Mouse (Mus musculus) spleen, postnatal 4 days (tissue): ENCODE data around the gene Pafah1b2.

Source experiments
- DNase-seq, 2 experiments: peaks; one replicate each; pipeline ENCODE4 v3.0.0; 2022; ENCODE audit warnings: low spot score in 2 of 2

Pafah1b2 gene

DNA sequence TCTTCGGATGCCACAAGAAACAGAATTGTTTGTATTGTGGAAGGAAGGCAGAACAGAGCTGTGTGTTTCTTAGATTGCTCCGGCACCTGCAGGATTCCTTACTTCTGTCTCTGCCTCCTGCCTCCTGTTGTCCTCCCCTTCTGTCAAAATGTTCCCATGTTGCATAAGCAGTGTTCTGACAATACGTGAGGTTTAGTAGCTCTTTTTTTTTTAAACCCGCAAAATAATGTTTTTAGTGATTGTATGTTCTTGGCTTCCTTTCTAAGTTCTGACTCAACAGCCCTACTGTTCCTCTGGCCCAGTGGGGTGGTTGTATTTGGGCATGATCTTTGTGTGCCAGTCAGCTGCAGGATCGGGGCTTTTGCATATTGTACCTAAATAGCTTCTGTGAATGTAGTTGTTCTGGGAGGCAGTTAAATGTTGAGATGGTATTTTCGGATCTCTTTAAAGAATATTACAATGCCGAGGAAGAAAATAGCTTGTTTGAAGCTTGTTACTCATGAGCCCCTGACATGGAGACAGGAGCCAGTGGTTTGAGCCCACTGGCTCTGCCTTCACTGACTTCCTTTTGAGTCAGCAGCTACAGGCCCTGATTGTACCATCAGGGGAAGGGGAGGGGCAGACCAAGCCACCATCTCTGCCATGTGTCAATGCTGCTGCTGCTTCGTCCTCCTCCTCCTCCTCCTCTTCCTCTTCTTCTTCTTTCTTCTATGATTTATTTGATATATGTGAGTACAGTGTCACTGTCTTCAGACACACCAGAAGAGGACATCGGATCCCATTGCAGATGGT lies 13.8 kb upstream of the Pafah1b2 start:
- DNase-seq = no peak

- DNase-seq = no peak
Observed at GRCm38 (mm10) chr9:46023591-46023990, 11.1 kb upstream of the Pafah1b2 start.

GRCm38 (mm10) chr9:46019975-46020374 lies 7.5 kb upstream of the Pafah1b2 start:
- no peak for DNase-seq

- DNase-seq = no peak
Observed at GRCm38 (mm10) chr9:46018316-46018715, 5.8 kb upstream of the Pafah1b2 start.

DNA sequence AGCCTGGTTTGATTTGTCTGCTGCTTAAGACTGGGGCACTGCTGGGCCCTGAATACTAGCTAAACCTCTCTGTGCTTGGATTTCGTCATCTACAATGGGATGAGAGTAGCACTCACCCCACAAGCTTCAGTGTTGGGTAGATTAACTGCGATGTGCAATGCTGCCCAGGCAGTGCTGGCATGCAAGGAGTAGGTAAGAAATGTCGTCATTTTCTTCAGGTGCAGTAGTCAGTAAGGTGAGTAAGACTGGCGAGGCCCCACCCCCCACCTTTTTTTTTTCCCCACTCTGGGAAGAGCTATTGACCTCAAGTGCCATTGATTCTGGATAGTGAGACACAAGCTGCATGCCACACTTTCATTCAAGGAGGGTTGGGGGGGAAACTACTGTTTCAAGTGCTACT lies 3.9 kb upstream of the Pafah1b2 start:
- no peak for DNase-seq

GRCm38 (mm10) chr9:46015831-46016230 lies 3.3 kb upstream of the Pafah1b2 start:
- DNase-seq = no peak

GRCm38 (mm10) chr9:46015081-46015551 lies 2.6 kb upstream of the Pafah1b2 start:
- no peak for DNase-seq

DNA sequence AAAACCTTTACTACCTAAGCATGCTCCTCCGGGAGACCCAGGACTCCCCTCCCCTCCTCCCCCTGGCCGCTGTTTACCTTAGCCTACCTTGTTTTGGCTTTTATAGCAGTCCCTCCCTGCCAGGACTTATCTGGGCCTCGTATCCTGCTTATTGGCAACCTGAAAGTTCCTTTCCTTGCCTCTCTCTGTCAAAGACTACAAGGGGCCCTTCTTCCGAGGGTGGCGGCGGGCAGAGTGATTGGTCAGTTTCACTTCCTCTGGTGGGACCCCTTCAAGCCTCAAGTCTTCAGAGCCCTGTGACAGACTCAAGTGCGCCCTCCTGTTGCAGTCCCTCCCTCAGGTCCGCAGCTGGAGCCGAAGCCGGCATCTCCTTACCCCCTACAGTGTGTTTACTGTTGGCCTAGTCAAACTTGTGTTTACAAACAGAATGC lies 1.8 kb upstream of the Pafah1b2 start:
- DNase-seq = peak; percentile 66 to 82

DNA sequence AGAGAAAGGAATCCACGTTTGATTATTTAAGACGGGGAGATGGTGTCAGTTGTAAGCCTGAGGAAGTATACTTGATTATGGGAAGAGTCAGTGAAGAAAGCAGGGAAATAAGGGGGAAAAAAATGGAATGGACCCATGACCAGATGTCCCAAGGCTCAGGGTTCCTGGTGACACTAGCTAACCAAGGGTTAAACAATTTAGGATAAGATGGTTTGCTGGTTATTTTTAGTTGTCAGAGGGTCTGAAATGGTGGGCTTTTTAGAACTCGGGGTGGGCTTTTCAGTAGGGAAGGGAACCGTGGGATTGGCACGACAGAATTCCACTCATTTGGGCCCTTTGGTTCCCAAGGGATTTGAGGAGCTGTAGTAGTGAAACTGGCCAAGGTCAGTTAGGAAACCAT lies 1.1 kb upstream of the Pafah1b2 start:
- DNase-seq = no peak

DNA sequence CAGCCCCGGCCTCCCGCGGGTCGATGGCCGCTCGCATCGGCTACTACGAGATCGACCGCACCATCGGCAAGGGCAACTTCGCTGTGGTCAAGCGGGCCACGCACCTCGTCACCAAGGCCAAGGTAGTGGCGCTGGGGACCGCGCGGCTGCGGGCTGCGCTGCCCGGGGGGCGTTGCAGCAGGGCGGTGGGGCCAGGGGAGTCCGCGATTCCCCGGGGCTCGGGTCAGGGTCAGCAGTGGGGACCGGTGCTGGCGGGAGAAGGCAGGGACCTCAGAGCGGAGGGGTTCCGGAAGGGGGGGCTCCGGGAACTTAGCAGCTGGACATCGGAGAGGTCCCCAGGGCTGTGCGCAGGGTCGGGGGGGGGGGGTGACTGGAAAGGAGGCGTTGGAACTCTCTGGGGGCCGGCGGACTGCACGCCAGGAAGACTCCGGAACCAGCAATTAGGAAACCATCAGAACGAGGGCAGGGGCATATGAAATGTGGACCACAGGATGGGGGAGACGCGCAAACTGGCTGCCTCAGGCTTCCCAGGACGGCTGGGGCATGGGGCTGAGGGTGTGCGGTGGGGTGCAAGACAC lies 608 bp upstream of the Pafah1b2 start:
- DNase-seq = peak; percentile 25 to 80

DNA sequence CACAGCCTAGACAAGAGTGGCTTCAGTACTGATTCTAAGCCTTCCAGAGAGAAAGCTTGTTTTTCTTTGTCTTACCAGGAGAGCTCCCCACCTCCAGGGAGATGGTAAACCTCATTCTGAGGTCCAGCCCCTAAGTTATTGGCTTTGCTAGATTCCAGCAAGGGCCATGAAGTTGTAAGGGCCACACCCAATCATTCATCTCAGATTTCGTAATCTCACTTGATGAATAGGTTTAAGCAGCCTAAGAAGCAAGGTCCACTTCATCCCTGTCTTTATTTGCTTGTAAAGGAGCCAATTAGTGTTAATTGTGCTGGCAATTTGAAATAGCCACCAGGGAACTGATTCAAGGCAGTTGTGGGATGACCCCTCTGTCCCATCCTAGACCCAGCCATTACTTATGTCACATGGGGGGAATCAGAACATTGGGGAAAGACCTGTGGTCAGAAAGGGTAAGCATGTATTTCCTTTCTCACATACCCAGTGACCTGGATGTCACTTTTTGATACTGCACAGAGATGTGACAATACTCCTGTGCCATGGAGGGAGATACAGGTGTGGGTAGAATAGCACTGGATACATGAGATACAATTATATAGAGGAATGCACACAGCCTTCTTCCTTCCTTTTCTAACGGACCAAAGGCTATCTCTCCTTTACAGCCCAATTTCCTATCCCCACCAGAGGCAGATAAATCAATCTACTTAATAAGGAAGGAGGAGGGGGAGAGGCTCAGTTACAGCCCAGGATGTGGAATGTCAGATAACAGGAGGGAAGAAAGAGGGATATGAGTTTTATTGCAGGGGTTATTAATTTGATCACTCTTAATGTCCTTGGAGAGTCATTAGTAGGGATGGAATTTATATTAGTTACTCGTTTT lies 1.2 kb downstream of the Pafah1b2 start:
- DNase-seq = no peak

GRCm38 (mm10) chr9:46009669-46009983 lies 2.9 kb downstream of the Pafah1b2 start:
- DNase-seq = peak in 1 of 2 experiments; percentile 28

DNA sequence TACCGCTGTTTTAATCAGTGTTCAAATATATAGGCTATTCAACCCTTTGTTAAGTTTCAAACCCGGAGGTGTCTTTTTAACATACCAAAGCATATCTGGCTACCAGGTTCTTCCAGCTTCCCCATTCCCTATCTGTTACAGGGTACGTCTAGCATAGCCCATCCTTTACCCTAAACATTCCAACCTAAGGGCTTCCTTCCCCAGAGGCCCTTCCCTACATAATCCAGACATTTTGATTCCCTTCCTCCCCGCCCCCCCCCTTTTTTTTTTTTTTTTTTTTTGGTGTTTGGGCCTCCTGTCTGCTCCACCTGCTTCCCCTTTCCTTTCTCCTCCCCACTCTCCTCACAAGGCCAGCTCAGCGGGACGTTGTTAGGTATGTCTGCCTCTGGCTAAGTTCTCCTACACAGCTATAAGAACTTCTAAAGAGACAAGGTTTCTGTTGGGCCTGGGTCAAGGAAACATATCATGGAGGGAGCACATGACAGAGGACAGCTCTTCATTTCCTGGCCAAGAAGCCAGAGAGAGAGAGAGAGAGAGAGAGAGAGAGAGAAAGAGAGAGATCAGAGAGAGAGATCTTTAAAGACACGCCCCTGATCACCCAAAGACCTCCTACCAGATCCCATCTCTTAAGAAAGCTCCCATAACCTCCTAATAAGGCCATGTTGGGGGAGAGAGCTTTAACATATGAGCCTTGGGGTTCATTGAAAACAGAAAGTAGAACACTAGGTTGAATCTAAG lies 3.4 kb downstream of the Pafah1b2 start:
- no peak for DNase-seq

- no peak for DNase-seq
Observed at GRCm38 (mm10) chr9:46006224-46006623, 6.3 kb downstream of the Pafah1b2 start.

GRCm38 (mm10) chr9:46004529-46004928 lies 8.0 kb downstream of the Pafah1b2 start:
- no peak for DNase-seq

DNA sequence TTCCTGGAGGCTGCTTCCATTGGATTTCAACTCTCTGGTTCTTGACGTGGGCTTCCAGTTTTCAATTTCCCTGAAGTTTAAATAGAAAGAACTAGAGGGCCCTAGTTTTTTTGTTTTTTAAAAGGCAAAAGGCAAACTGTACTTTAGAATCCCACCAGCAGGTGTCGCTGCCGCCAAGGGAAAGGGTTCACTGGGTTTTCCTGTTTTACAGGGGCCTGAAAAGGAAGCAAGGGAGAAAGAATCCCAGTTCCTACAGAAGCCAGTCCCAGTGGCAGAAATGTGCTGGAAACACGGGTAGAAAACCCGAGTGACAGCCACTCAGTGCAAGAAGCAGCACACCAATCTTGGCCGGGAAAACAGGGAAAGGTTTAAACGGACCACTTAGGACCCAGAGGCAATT lies 8.8 kb downstream of the Pafah1b2 start:
- peak; percentile 70 to 92 for DNase-seq

GRCm38 (mm10) chr9:45999009-45999408 lies 13.5 kb downstream of the Pafah1b2 start:
- DNase-seq = no peak

- peak in 1 of 2 experiments; percentile 29 for DNase-seq
Observed at GRCm38 (mm10) chr9:45985229-45985567, 27.3 kb downstream of the Pafah1b2 start.

DNA sequence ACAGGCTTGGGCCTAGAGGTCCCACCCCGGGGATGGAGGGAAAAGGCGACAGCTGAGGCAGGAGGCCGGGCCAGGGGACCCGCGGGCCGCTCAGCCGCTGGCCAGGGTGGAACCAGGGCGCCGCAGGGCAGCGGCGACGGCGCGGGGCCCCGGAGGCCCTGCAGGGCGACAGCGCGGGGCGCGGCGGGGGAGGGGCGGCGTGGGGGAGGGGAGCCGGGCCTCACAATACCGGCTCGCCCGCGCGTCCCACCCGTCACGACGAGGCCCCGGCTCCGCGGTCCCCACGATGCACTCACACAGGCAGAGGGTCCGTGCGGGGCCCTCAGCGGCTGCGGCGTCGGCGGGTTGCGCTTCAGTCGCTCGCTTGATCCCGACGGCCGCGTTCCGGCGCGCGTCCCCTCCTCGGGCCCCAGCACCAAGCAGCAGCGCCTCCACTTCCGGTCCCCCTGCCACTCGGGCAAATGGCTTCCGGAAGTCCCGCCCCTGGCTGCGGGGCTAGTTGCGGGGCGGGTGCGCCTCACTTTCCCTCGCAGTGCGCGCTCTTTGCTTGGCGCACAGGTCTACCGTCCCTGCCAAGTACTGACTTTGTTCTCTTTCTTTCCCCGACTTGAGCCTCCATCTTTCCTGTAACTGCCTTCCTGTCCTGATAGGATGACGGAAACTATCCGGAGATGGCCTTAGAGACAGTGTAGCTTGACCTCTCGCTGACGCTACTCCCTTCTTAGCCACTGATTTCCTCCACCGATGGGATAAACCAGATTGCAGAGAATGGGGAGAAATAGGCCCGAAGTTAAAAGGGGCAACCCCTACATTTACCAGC lies 27.9 kb downstream of the Pafah1b2 start:
- DNase-seq = peak; percentile 87 to 94

GRCm38 (mm10) chr9:45983676-45984408 lies 28.6 kb downstream of the Pafah1b2 start:
- DNase-seq = peak; percentile 37 to 72
